Mouse (Mus musculus) thymus, postnatal 0 days (tissue): ENCODE measurements around the gene Tyms. TPM values are rescaled to one million over a fixed set of nuclear protein-coding genes. Genes with fewer than 3 reads are reported as not detected.
A peak's percentile ranks its signal among the peaks of the same experiment; 100 is the strongest.
"Not testable (repeated sequence)": the region's sequence is repeated elsewhere in the genome, so short reads cannot be mapped to it uniquely, and the experiment has no call there.

Experiments
- DNase-seq: peaks from one replicate; pipeline ENCODE4 v3.0.0-alpha.2; 2015; ENCODE audit warnings: low spot score
- polyA plus RNA-seq: library from polyadenylated mRNA; unstranded; fragments of >200 nt; fragmentation: Nextera tagmentation; extraction: Ambion mirVana; gene quantifications from 2 replicates; pipeline ENCODE4 v1.2.1, GENCODE M21; 2015

Gene Tyms
- polyA plus RNA-seq, 1 experiment from 2014 or later: 292 TPM

GRCm38 (mm10) chr5:30103340-30103739 lies 29.9 kb upstream of the Tyms start:
- DNase-seq: no peak

- no peak for DNase-seq
These were observed 24.8 kb upstream of the Tyms start for GRCm38 (mm10) chr5:30098260-30098659.

GRCm38 (mm10) chr5:30095731-30096130 lies 22.3 kb upstream of the Tyms start:
- DNase-seq: no peak

- no peak for DNase-seq
These were observed 21.0 kb upstream of the Tyms start for GRCm38 (mm10) chr5:30094399-30094798.

- no peak for DNase-seq
These were observed 19.3 kb upstream of the Tyms start for GRCm38 (mm10) chr5:30092701-30093100.

GRCm38 (mm10) chr5:30072377-30072776 lies 1.0 kb downstream of the Tyms start:
- no peak for DNase-seq

GRCm38 (mm10) chr5:30071677-30072076 lies 1.7 kb downstream of the Tyms start:
- DNase-seq: no peak

- no peak for DNase-seq
These were observed 5.7 kb downstream of the Tyms start for GRCm38 (mm10) chr5:30067726-30068125.

- DNase-seq: not testable (repeated sequence)
These were observed 13.8 kb downstream of the Tyms start for GRCm38 (mm10) chr5:30059607-30060006.

GRCm38 (mm10) chr5:30058216-30058731 lies 15.1 kb downstream of the Tyms start:
- DNase-seq: no peak

- DNase-seq: not testable (repeated sequence)
These were observed 33.6 kb downstream of the Tyms start for GRCm38 (mm10) chr5:30039841-30040240.

- not testable (repeated sequence) for DNase-seq
These were observed 34.1 kb downstream of the Tyms start for GRCm38 (mm10) chr5:30039324-30039723.

GRCm38 (mm10) chr5:30037111-30037510 lies 36.3 kb downstream of the Tyms start:
- not testable (repeated sequence) for DNase-seq

GRCm38 (mm10) chr5:30035862-30036261 lies 37.6 kb downstream of the Tyms start:
- not testable (repeated sequence) for DNase-seq

- DNase-seq: peak; percentile 28
These were observed 58.8 kb downstream of the Tyms start for GRCm38 (mm10) chr5:30014580-30014979.

- no peak for DNase-seq
These were observed 60.5 kb downstream of the Tyms start, which contains the start of gene Il6 for GRCm38 (mm10) chr5:30012726-30013503. TSS of gene Il6 (plus strand) at chr5:30013114.

Other genes with a start within 250 kb of the Tyms start
- gene Il6, start 60.5 kb downstream of the Tyms start, polyA plus RNA-seq: 0.67 and 0.77 TPM in 2 replicates
- 0.05 and 0.09 TPM in 2 replicates for gene Garem2, start 31.5 kb upstream of the Tyms start, polyA plus RNA-seq
- not detected in 2 replicates for gene 3110082J24Rik, start 32.5 kb upstream of the Tyms start, polyA plus RNA-seq
- 111 and 124 TPM in 2 replicates for gene Hadha, start 81.5 kb upstream of the Tyms start, polyA plus RNA-seq
- gene Hadhb, start 81.6 kb upstream of the Tyms start, polyA plus RNA-seq: 182 and 193 TPM in 2 replicates
- 0.10 and 0.29 TPM in 2 replicates for gene Adgrf3, start 132.1 kb upstream of the Tyms start, polyA plus RNA-seq
- gene Selenoi, start 159.0 kb upstream of the Tyms start, polyA plus RNA-seq: 12.7 and 13.3 TPM in 2 replicates
- 10.5 and 10.8 TPM in 2 replicates for gene Drc1, start 207.8 kb upstream of the Tyms start, polyA plus RNA-seq